Mouse (Mus musculus): ENCODE measurements at regions not wholly inside any gene's neighbourhood (a gene's known extent, or its start where the extent isn't known, plus 50 kb on each side); places are given as distances from the start of the nearest gene placed in this dataset.

- TF ChIP-seq CTCF (IDR thresholded peaks at IDR 0.05; ENCODE audit: low read depth, low read length) (no peak), POLR2A (IDR thresholded peaks at IDR 0.05; ENCODE audit: extremely low read depth, insufficient read depth, low read length) (no peak)
Observed at GRCm38 (mm10) chr15:59225637-59226036, 336.5 kb downstream of the Gm49356 start.

All from liver, adult 2 months (tissue).